Mouse (Mus musculus): ENCODE measurements around the gene Spag17.
A peak's percentile ranks its signal among the peaks of the same experiment; 100 is the strongest.

Spag17 gene

GRCm38 (mm10) chr3:100180471-100180870, 295.3 kb downstream of the Spag17 start:
- no peak for DNase-seq

GRCm38 (mm10) chr3:100189444-100189843, 304.2 kb downstream of the Spag17 start:
- peak; percentile 33 to 69 for DNase-seq

- no peak for DNase-seq
Measured at GRCm38 (mm10) chr3:100189861-100190260, 304.7 kb downstream of the Spag17 start.
